Mouse (Mus musculus) monocyte, adult 2 months (primary cell): Measurements from ENCODE around the gene Zscan21.
"Not testable (repeated sequence)": the region's sequence is repeated elsewhere in the genome, so short reads cannot be mapped to it uniquely, and the experiment has no call there.

ENCODE experiments used
- DNase-seq, 2 experiments: peaks; one replicate each; pipeline ENCODE4 v3.0.0; 2022; ENCODE audit warnings: low spot score in 2 of 2, low read depth in 1 of 2

Gene Zscan21

GRCm38 (mm10) chr5:138116255-138117198, at the start of gene Zscan21:
Gene Zscan21 (plus strand): TSS chr5:138116903.
- DNase-seq: peak; percentile 38 to 64

DNA sequence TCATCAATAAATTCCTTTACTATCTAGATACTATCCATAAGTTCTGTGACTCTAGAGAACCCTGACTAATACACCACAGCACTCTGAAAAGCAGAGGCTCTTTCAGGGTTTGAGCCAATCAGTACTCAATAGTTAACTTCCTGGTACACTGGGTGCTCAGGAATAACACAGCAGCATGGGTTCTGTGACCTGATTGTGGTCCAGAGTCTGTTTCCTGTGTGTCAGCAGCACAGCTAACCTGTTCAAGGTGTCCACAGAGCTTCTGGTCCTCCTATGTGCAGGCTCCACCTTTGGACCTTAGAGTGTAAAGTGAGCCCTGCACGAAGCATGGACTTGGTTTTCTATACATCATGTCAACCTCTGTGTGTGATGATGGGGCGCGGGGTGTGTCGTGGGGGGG, 42.9 kb upstream of the Zscan21 start:
- no peak for DNase-seq

- DNase-seq: no peak
These were observed 41.0 kb upstream of the Zscan21 start for GRCm38 (mm10) chr5:138075684-138076083.

DNA sequence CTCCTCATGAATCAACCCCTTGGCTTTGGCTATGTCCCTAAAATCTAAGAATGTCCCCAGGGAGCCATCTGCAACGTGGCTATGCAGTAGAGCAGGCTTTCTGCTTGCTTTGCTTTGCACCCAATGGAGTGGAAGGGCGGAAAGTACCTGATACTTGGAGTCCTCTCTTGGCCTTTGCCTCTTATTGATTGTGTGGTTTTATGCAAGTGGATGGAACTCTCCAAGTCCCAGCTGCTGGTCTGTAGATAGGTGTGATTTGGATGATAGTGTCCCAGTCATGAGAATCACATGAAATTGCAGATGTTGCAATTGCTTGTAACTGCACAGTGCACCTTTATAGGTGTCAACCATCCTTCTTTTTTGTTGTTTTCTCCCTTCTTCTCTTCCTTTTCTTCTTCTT, 40.6 kb upstream of the Zscan21 start:
- DNase-seq: no peak

DNA sequence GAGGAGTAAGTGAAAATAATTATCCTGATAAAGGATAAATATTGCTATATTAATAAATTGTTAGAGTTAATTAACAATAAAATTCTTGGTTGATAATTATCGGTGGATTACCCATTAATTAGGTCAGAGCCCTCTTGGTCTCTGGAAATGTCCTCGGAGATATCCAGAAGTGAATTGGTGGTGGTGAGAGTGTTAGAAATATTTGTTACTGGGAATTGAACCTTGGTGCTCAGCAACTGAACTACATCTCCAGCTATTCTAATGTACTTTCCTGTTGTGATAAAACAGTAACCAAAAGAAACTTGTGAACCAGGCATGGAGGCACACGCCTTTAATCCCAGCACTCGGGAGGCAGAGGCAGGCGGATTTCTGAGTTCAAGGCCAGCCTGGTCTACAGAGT, 36.2 kb upstream of the Zscan21 start:
- DNase-seq: no peak

DNA sequence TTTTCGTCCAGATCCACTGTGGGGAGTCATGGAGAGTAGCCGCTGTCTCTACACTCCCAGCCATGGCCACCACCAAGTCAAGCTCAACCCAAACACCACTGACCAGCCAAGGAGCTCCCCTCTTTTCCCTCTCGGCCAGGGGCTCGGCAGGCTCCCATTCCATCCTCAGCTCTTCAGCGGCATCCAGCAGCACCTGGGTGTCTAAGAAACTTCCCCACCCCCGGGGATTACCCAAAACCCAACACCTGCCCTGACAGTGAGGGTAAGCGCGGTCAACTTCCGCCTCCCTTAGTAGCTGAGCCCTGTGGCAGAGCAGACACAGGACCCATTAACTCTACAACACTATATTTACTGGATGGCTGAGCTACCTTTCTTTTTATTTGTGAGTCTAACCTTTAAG, 35.3 kb upstream of the Zscan21 start:
- no peak for DNase-seq

GRCm38 (mm10) chr5:138083318-138083900, 33.3 kb upstream of the Zscan21 start:
- no peak for DNase-seq

DNA sequence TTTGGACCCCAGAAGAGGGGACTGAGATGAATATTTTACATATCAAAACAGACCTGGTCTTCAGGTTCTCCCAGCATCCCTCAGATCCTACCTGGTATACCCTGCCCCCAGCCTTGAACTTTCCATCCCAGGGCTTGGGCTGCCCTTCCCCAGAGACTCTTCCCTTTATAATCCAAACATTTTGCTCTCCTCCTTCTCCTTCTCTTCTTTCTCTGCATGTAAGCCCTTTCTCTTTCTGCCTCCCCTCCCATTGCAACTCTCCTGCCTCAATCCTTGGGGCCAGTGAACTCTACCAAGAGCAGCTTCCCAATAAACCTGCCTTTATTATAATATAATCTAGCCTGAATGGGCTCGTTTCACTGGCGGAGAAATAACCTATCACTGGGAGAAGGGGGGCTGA, 32.8 kb upstream of the Zscan21 start:
- no peak for DNase-seq

- no peak for DNase-seq
These were observed 32.2 kb upstream of the Zscan21 start for GRCm38 (mm10) chr5:138084507-138084906.

GRCm38 (mm10) chr5:138084996-138085395, 31.7 kb upstream of the Zscan21 start, which contains the start of gene Zkscan1:
Gene Zkscan1 (plus strand): TSS chr5:138085084.
- DNase-seq: peak; percentile 64

- no peak for DNase-seq
These were observed 31.2 kb upstream of the Zscan21 start for GRCm38 (mm10) chr5:138085421-138085911.

DNA sequence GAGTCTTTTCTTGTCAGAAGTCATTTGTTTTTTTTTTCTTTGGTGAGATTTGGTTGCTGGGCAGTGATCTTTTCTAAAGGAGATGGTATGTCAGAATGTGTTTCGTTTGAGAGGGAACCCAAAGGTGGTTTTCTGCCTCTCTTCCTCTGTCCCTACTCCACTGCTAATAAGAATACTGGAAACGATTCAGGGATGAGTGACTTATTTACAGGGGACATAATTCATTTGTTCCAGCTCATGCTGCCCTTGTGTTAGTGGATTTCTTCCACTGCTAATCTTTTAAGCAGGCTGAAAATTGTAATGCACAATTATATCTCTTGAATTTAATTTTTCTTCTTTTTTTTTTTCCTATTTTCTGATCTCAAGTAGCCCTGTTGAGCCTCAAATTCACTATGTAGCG, 29.9 kb upstream of the Zscan21 start:
- no peak for DNase-seq

DNA sequence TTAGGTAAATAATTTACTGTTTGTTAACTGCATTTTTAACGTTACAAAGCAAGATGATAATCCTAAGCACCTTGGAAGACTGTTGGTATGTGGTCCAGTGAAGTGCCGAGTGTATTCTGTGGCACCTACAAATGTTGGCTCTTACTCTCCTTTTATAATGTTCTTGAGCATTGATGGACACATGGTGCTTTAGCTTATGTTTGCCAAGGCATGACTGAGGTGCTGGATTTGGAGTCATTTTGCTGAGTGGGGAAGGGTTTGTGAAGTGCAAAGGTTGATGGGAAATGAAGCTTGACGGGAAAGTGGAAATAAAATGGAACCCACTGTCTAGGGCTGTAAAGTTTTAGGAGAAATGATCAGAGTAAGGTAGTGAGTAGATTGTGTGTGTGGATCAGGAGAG, 28.3 kb upstream of the Zscan21 start:
- no peak for DNase-seq

DNA sequence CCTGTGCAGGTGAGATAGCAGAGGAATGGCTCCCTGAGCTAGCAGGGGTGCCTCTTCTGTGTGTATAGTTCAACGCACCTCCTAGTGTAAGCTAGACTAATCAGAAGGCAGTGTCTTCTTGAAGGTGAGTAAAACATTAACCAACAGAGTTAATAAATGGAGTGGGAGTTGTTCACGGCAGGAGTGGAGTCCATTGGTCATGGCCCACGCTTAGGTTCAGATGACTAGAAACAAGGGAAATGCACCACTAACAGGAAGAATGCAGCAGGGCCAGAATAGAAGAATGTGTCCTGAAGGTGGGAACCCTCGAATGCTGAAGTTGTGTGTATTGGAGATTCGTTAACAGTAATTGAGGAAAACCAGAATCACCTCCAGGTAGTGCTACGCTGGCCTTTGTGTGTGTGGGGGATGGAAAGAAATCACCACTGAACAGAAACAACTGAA, 27.6 kb upstream of the Zscan21 start:
- DNase-seq: no peak

GRCm38 (mm10) chr5:138090271-138090670, 26.4 kb upstream of the Zscan21 start:
- DNase-seq: no peak

- DNase-seq: no peak
These were observed 26.0 kb upstream of the Zscan21 start for GRCm38 (mm10) chr5:138090737-138091136.

- DNase-seq: no peak
These were observed 23.9 kb upstream of the Zscan21 start for GRCm38 (mm10) chr5:138092771-138093170.

GRCm38 (mm10) chr5:138094474-138094873, 22.2 kb upstream of the Zscan21 start:
- DNase-seq: no peak

DNA sequence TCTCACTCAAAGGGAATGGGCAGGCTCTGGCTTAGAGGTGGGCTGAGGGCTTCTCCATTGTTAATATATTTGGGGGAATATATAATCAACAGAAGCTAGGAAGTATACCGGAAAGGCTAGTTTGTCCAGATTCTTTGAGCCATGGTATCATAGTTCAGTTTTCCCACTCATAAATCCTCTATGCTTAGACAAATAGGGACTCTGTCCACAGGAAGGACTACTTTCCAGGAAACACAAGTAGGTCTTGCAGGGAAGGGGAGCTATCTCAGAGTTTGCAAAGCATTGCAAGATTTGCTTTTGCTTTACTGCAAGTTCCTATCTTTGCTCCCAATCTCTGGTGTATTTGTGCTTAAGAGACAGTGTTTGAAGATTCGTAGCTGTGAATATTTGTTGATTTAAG, 11.7 kb upstream of the Zscan21 start:
- no peak for DNase-seq

DNA sequence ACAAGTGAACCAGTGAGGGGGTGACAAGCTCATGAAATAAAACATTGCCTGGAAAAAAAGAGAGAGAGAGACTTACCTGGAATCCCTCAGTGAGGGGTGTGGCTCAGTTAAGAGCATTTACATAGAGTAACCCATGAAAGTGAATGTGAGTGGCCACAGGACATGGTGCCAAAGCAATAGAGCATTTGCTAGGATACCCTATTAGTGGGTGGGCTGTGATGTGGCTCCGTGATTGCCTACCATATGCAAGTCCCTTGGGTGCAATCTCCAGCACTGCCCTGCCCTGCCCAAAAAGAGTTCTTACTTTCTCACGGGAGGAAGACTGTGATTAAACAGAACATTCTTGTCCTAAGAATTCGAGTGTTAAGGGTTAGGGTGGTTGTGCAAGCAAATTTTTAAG, 9.6 kb upstream of the Zscan21 start:
- DNase-seq: no peak

DNA sequence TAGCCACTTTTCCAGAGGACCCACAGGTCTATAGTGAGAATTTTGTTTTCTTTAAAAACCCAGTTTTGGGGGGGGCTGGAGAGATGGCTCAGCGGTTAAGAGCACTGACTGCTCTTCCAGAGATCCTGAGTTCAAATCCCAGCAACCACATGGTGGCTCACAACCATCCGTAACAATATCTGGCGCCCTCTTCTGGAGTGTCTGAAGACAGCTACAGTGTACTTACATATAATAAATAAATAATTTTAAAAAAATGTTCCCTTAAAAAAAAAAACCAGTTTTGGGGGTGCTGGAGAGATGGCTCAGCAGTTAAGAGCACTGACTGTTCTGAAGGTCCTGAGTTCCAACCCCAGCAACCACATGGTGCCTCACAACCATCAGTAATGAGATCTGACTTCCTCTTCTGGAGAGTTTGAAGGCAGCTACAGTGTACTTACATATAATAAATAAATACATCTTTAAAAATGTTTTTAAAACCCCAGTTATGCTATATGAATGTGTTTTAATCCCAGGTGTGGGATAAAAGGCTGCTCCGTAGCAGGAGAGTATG, 6.8 kb upstream of the Zscan21 start:
- DNase-seq: not testable (repeated sequence)
